Mouse (Mus musculus): ENCODE measurements around the gene Tmem165.

DNA sequence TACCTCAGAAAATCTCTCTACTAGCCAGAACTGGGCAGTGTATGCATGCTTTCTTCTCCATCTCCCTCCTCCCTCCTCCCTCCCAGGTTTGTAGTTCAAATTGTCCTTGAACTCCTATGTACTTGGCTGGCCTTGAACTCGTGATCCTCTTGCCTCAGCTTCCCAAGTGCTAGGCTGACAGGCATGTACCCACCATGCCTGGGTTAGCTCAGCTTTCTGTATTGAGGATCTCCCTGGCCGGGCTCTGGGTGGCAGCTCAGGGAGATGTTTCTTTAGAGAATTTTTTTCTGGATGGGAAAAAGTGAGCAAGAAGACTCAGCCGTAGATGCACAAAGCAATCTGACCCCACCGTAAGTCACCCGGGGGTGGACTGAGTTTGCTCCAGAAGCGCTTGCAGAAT is 30.7 kb upstream of the Tmem165 start:
- TF ChIP-seq POLR2A (IDR thresholded peaks at IDR 0.05; ENCODE audit: control insufficient read depth, low read depth, low read length) (no peak), CTCF (IDR thresholded peaks at IDR 0.05; ENCODE audit: control insufficient read depth, insufficient read depth, insufficient replicate concordance, low read depth, low read length) (no peak)

Data from testis, adult 2 months (tissue).